Mouse (Mus musculus) intestine, embryonic 16.5 days (tissue): ENCODE data around the gene Ccdc9b. TPM values are rescaled to one million over a fixed set of nuclear protein-coding genes. Genes with fewer than 3 reads are reported as not detected.

ENCODE experiments used
- ATAC-seq: fragments of 200-750 bp; cut with Nextera tagmentation; 2 replicates; pipeline ENCODE4 v1.8.0; 2017; ENCODE audit warnings: moderate TSS enrichment, moderate library complexity
- H3K27ac ChIP-seq: fragments of 300-500 bp; sonication (generic); 2 replicates; pipeline ENCODE4 v1.5.1; 2014; ENCODE audit warnings: mild to moderate bottlenecking, low read length
- H3K27me3 ChIP-seq: fragments of 300-500 bp; sonication (generic); replicated peaks from 2 replicates; pipeline ENCODE4 v1.6.1; 2014; ENCODE audit warnings: low read length, control low read depth, mixed read lengths; ENCODE audit not compliant: control insufficient read depth, insufficient read depth
- H3K36me3 ChIP-seq: fragments of 300-500 bp; sonication (generic); 2 replicates; pipeline ENCODE4 v1.6.1; 2014; ENCODE audit warnings: low read length, control low read depth; ENCODE audit not compliant: control insufficient read depth, insufficient read depth
- H3K4me1 ChIP-seq: fragments of 300-500 bp; sonication (generic); 2 replicates; pipeline ENCODE4 v1.6.1; 2014; ENCODE audit warnings: low read length, control low read depth, mixed read lengths; ENCODE audit not compliant: control insufficient read depth, insufficient read depth
- H3K4me2 ChIP-seq: fragments of 300-500 bp; sonication (generic); 2 replicates; pipeline ENCODE4 v1.6.1; 2014; ENCODE audit warnings: low read depth, low read length, control low read depth
- H3K4me3 ChIP-seq: fragments of 300-500 bp; sonication (generic); 2 replicates; pipeline ENCODE4 v1.5.1; 2014; ENCODE audit warnings: mild to moderate bottlenecking, low read length
- H3K9ac ChIP-seq: fragments of 300-500 bp; sonication (generic); 2 replicates; pipeline ENCODE4 v1.6.1; 2014; ENCODE audit warnings: low read depth, low read length
- H3K9me3 ChIP-seq: fragments of 300-500 bp; sonication (generic); 2 replicates; pipeline ENCODE4 v1.6.1; 2016; ENCODE audit warnings: low read length, control low read depth; ENCODE audit not compliant: control insufficient read depth
- WGBS: fragments of 180-500 bp; shearing (Covaris S2); extraction: QIAGEN DNeasy Blood & Tissue Kit; methylation state at CpG from one replicate; pipeline ENCODE4 v1.1.7; 2014; 5-methylcytosine and 5-hydroxymethylcytosine counted together
- polyA plus RNA-seq: library from polyadenylated mRNA; unstranded; fragments of >200 nt; fragmentation: Nextera tagmentation; extraction: Ambion mirVana; gene quantifications from 2 replicates; pipeline ENCODE4 v1.2.1, GENCODE M21; 2015

The Ccdc9b gene
- polyA plus RNA-seq, 1 experiment from 2014 or later, result 0.93 TPM

DNA sequence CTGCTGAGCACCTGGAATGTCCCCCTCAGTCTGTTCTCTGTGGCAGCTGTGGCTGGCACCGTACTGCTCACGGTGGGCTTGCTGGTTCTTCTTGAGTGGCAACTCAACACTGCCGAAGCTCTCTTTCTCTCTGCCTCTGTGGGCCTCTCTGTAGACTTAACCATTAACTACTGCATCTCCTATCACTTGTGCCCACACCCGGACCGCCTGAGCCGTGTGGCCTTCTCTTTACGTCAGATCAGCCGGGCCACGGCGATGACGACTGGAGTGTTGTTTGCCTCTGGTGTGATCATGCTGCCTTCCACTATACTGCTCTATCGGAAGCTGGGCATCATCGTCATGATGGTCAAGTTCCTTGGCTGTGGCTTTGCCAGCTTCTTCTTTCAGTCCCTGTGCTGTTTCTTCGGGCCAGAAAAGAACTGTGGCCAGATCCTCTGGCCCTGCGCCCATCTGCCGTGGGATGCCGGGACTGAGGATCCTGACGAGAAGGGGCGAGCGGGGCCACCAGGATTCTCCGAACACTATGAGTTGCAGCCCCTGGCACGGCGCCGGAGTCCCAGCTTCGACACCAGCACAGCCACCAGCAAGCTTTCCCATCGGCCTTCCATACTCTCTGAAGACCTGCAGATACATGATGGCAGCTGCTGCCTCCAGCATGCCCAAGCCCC lies 29.3 kb upstream of the Ccdc9b start:
- H3K9me3 ChIP-seq, result no peaks in the 10 kb centered on the region
- no peak overlapping the region for H3K4me2 ChIP-seq
- no peaks in the 10 kb centered on the region for H3K36me3 ChIP-seq
- H3K27me3 ChIP-seq, result no peaks in the 10 kb centered on the region
- no peak overlapping the region for H3K4me3 ChIP-seq
- WGBS, result 87% methylated on average over 26 of the region's 26 CpGs
- no peak overlapping the region for H3K27ac ChIP-seq
- H3K9ac ChIP-seq, result no peak overlapping the region
- no peak; the same call in 1 of the 2 replicates for ATAC-seq
- peaks cover 8% of the 10 kb centered on the region; the same call in 1 of the 2 replicates for H3K4me1 ChIP-seq

DNA sequence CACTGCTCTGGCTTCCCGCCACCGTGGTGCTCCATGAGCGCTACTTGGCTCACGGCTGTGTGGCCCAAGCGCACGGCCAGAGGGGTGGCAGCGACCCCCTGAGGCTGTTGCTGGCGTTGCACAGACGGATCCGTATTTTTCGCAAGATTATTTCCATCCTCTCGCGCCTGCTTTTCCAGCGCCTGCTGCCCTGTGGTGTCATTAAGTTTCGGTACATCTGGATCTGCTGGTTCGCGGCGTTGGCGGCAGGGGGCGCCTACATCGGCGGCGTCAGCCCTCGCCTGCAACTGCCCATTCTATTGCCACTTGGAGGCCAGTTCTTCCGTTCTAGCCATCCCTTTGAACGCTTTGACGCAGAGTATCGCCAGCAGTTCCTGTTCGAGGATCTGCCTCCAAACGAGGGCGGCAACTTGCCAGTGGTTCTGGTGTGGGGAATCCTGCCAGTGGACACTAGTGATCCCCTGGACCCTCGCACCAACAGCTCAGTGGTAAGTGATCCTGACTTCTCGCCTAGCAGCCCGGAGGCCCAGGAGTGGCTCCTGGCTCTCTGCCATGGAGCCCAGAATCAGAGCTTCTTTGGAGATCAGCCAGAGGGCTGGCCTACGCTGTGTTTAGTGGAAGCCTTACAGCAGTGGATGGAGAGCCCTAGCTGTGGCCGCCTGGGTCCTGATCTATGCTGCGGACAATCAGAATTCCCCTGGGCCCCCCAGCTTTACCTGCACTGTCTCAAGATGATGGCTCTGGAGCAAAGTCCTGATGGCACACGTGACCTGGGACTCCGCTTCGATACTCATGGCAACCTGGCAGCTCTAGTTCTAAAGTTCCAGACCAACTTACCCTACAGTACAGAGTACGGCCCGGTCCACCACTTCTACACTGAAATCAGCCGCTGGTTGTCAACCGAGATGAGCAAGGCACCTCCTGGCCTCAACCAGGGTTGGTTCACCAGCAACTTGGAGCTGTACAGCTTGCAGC lies 28.4 kb upstream of the Ccdc9b start:
- Histone ChIP-seq H3K9me3 (no peaks in the 10 kb centered on the region), H3K36me3 (no peaks in the 10 kb centered on the region), H3K27me3 (no peaks in the 10 kb centered on the region), H3K4me3 (peak overlapping the region; percentile 24), H3K4me1 (peaks cover 8% of the 10 kb centered on the region; the same call in 1 of the 2 replicates), H3K9ac (peak overlapping the region; percentile 51), H3K27ac (no peak overlapping the region), H3K4me2 (peak overlapping the region; percentile 51)
- ATAC-seq, result peak; percentile 60
- WGBS, result 22% methylated on average over 44 of the region's 44 CpGs

DNA sequence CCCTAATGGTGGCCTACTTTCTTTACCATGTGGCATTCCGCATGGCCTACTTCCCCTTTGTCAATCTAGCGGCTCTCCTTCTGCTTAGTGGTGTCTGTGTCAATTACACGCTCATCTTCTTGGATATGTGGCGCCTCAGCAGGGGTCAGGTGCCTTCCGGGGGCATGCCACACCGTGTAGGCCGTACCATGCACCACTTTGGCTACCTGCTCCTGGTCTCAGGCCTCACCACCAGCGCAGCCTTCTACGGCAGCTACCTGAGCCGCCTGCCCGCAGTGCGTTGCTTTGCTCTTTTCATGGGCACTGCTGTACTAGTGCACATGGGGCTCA lies 27.7 kb upstream of the Ccdc9b start:
- no peak; the same call in 1 of the 2 replicates for ATAC-seq
- Histone ChIP-seq H3K36me3 (no peaks in the 10 kb centered on the region), H3K4me3 (peak overlapping the region; percentile 24), H3K27me3 (no peaks in the 10 kb centered on the region), H3K27ac (no peak overlapping the region), H3K9me3 (no peaks in the 10 kb centered on the region), H3K4me2 (peak overlapping the region; percentile 51), H3K4me1 (peaks cover 8% of the 10 kb centered on the region; the same call in 1 of the 2 replicates), H3K9ac (peak overlapping the region; percentile 43; the same call in 1 of the 2 replicates)
- WGBS, result 59% methylated on average over 12 of the region's 12 CpGs

DNA sequence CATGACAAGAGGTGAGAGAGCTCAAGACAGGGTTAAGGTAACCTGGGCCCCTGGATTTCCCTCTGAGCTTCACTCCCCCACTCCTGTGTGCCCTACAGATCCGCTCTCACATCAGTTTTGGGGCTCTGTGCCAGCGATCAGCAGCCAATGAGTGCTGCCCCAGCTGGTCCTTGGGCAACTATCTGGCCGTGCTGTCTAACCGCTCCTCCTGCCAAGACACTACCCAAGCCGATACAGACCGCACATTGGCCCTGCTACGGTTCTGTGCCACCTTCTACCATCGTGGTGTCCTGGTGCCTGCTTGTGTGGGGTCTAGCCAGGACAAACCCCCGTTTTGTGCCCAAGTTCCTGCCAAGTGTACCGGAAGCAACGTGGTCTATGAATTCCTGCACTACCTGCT lies 27.0 kb upstream of the Ccdc9b start:
- Histone ChIP-seq H3K4me1 (peaks cover 8% of the 10 kb centered on the region; the same call in 1 of the 2 replicates), H3K4me2 (no peak overlapping the region), H3K9ac (no peak overlapping the region), H3K27ac (no peak overlapping the region), H3K9me3 (no peaks in the 10 kb centered on the region), H3K4me3 (no peak overlapping the region), H3K36me3 (no peaks in the 10 kb centered on the region), H3K27me3 (no peaks in the 10 kb centered on the region)
- WGBS, result 86% methylated on average over 11 of the region's 11 CpGs
- ATAC-seq, result no peak

DNA sequence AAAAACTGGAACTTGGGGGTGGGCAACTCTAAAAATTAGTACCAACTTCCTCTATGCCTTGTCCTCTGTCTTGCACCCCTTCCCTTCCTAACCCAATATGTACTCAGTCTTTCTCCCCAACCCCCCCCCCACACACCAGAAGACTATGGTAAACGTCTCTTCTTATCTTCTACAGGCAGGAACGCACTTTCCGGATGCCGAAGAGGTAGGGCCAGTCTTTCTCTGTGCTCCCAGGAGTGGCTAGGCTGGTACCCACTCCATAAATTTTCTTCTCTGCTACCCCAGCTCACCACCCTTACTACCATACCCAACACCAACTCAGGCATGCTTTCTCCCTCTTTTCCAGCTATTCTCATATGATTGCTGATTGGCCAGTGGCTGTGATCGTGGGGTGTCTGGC lies 24.1 kb upstream of the Ccdc9b start:
- ATAC-seq, result no peak
- H3K27ac ChIP-seq, result no peak overlapping the region
- peaks cover 8% of the 10 kb centered on the region; the same call in 1 of the 2 replicates for H3K4me1 ChIP-seq
- 68% methylated on average over 5 of the region's 5 CpGs for WGBS
- H3K9ac ChIP-seq, result no peak overlapping the region
- no peaks in the 10 kb centered on the region for H3K36me3 ChIP-seq
- no peak overlapping the region for H3K4me2 ChIP-seq
- no peaks in the 10 kb centered on the region for H3K9me3 ChIP-seq
- H3K27me3 ChIP-seq, result no peaks in the 10 kb centered on the region
- H3K4me3 ChIP-seq, result no peak overlapping the region

DNA sequence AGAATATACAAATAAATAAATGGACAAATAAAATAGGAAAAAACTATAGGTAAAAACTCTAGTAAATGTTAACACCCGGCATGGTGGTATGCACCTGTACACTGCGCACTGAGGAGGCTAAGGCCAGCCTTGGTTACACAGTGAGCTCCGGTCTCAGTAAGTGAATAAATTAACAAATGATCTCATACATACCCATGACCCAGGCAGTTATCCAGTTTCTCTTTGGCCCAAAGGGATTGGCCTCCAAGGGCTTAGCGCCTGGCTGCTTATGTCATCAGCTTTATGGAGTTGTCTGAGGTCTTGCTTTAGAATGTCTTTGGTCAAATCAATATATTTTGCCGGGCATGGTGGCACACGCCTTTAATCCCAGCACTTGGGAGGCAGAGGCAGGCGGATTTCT lies 21.2 kb upstream of the Ccdc9b start:
- no peak for ATAC-seq
- no peaks in the 10 kb centered on the region for H3K36me3 ChIP-seq
- WGBS, result 89% methylated on average over 7 of the region's 7 CpGs
- H3K4me1 ChIP-seq, result peaks cover 3% of the 10 kb centered on the region
- no peak overlapping the region for H3K27ac ChIP-seq
- H3K4me2 ChIP-seq, result no peak overlapping the region
- no peaks in the 10 kb centered on the region for H3K9me3 ChIP-seq
- no peaks in the 10 kb centered on the region for H3K27me3 ChIP-seq
- H3K9ac ChIP-seq, result no peak overlapping the region
- no peak overlapping the region for H3K4me3 ChIP-seq

- Histone ChIP-seq H3K9me3 (no peaks in the 10 kb centered on the region), H3K4me2 (no peak overlapping the region), H3K27ac (no peak overlapping the region), H3K4me3 (no peak overlapping the region), H3K36me3 (no peaks in the 10 kb centered on the region), H3K4me1 (peaks cover 5% of the 10 kb centered on the region), H3K27me3 (no peaks in the 10 kb centered on the region), H3K9ac (no peak overlapping the region)
- ATAC-seq, result no peak
- WGBS, result 52% methylated on average over 5 of the region's 5 CpGs
Measured at GRCm38 (mm10) chr2:118783093-118783492, 20.6 kb upstream of the Ccdc9b start.

DNA sequence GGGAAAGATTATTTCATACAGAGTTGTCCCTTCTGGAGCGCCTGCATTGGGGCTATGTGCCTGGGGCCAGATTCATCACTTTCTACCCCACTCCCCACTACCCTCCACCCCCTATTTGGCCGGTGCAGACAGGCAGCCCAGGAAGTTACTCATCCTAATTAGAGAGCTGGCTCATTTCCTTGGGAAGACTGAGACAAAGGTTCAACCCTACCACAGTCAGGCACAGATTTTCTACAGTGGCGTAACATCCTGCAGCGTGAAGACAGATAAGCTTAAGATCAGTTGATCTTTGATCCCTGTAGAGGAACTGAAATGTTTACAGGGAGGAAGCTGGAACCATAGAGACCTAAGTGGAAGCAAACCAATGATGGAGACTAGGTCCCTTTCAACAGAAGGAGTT lies 19.8 kb upstream of the Ccdc9b start:
- H3K9me3 ChIP-seq, result no peaks in the 10 kb centered on the region
- peaks cover 5% of the 10 kb centered on the region for H3K4me1 ChIP-seq
- ATAC-seq, result peak; percentile 38; the same call in 1 of the 2 replicates
- H3K27ac ChIP-seq, result no peak overlapping the region
- H3K27me3 ChIP-seq, result no peaks in the 10 kb centered on the region
- 48% methylated on average over 4 of the region's 4 CpGs for WGBS
- H3K9ac ChIP-seq, result no peak overlapping the region
- no peaks in the 10 kb centered on the region for H3K36me3 ChIP-seq
- no peak overlapping the region for H3K4me2 ChIP-seq
- no peak overlapping the region for H3K4me3 ChIP-seq

DNA sequence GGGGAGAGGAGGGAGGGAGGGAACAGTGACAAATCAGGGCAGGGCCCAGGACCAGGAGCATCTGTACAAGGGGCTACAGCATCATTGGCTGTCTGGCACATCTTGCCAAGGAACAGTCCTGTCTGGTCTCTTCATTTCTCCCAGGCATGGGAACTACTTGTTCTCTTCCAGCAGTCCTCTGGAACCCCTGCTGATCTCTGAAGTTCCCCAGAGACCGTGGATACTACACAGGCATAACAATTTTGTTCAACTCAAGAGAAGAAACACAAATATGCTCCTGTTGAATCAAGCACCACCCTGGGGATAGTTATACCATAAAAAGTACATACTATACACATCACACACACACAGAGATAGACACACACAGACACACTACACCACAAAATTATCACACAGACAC lies 18.7 kb upstream of the Ccdc9b start:
- no peak overlapping the region for H3K27ac ChIP-seq
- H3K9me3 ChIP-seq, result no peaks in the 10 kb centered on the region
- no peaks in the 10 kb centered on the region for H3K27me3 ChIP-seq
- WGBS, result 50% methylated on average over 1 of the region's 1 CpGs
- no peaks in the 10 kb centered on the region for H3K36me3 ChIP-seq
- peaks cover 7% of the 10 kb centered on the region for H3K4me1 ChIP-seq
- no peak for ATAC-seq
- no peak overlapping the region for H3K4me2 ChIP-seq
- H3K9ac ChIP-seq, result no peak overlapping the region
- H3K4me3 ChIP-seq, result no peak overlapping the region
